Mouse (Mus musculus) heart, embryonic 10.5 days (tissue): ENCODE data around the gene Spi1. TPM values are rescaled to one million over a fixed set of nuclear protein-coding genes. Genes with fewer than 3 reads are reported as not detected.

ENCODE experiments used
- DNase-seq: peaks from one replicate; pipeline ENCODE4 v3.0.0-alpha.2; 2017; ENCODE audit warnings: low spot score
- H3K27ac ChIP-seq: fragments of 300-500 bp; sonication (generic); 2 replicates; pipeline ENCODE4 v1.5.1; 2016; ENCODE audit warnings: mild to moderate bottlenecking
- H3K27me3 ChIP-seq: fragments of 300-500 bp; sonication (generic); 2 replicates; pipeline ENCODE4 v1.6.1; 2016; ENCODE audit warnings: mild to moderate bottlenecking; ENCODE audit not compliant: poor library complexity, insufficient read depth, severe bottlenecking
- H3K36me3 ChIP-seq: fragments of 300-500 bp; sonication (generic); 2 replicates; pipeline ENCODE4 v1.6.1; 2016; ENCODE audit warnings: mild to moderate bottlenecking, moderate library complexity
- H3K4me1 ChIP-seq: fragments of 300-500 bp; sonication (generic); 2 replicates; pipeline ENCODE4 v1.6.1; 2016; ENCODE audit warnings: mild to moderate bottlenecking
- H3K4me3 ChIP-seq: fragments of 300-500 bp; sonication (generic); 2 replicates; pipeline ENCODE4 v1.5.1; 2016; ENCODE audit warnings: mild to moderate bottlenecking, moderate library complexity
- H3K9me3 ChIP-seq: fragments of 300-500 bp; sonication (generic); 2 replicates; pipeline ENCODE4 v1.6.1; 2016; ENCODE audit warnings: mild to moderate bottlenecking, moderate library complexity
- WGBS: fragments of 180-500 bp; shearing (Covaris S2); methylation state at CpG from one replicate; pipeline ENCODE4 v1.1.7; 2016; 5-methylcytosine and 5-hydroxymethylcytosine counted together
- polyA plus RNA-seq: library from polyadenylated mRNA; unstranded; fragments of >200 nt; fragmentation: Nextera tagmentation; extraction: Ambion mirVana; gene quantifications from 2 replicates; pipeline ENCODE4 v1.2.1, GENCODE M21; 2016

Spi1 gene
- polyA plus RNA-seq, 1 experiment from 2014 or later, result 4.1 TPM

DNA sequence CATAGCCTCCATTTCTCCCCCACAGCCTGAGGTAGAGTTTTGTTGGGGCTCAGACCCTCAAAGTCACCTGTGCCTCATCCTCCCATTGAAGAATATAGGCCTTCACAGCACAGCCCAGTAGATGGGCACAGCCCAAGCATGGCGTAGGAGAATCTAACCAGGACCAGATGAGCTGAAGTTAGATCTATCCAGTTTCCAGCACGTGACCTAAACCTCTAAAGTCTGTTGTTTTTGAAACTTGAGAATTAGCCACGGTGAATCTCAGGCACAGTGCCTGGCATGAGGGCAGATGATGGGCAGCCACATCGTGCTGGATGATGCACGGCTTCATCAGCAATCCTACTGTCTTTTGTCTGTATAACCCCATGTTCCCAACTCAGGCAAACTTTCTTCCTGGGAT is 23.8 kb upstream of the Spi1 start:
- DNase-seq, result no peak
- H3K27ac ChIP-seq, result no peak overlapping the region
- peaks cover 79% of the 10 kb centered on the region for H3K36me3 ChIP-seq
- no peaks in the 10 kb centered on the region for H3K9me3 ChIP-seq
- no peaks in the 10 kb centered on the region for H3K27me3 ChIP-seq
- WGBS, result 90% methylated on average over 5 of the region's 5 CpGs
- H3K4me1 ChIP-seq, result peaks cover 33% of the 10 kb centered on the region
- H3K4me3 ChIP-seq, result no peak overlapping the region

DNA sequence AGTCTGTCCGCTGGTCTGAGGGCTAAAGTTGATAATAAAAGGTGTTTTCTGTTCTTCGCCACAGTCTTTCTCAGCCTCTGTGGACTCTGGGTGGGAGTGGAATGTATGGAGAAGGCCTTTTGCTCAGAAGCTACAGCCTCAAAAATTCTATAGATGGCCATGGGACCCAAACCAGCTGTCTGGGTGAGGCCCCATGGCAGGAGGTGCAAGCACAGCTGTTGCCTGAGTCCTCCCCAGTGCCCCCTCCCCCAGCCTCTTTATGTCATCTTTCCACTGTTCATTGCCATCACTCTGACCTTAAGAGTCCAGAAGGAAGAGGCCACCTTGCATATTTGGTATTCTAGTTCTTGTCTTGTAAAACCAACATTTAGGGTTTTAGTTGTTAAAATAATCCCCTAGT is 22.8 kb upstream of the Spi1 start:
- H3K27ac ChIP-seq, result no peak overlapping the region
- no peaks in the 10 kb centered on the region for H3K9me3 ChIP-seq
- H3K27me3 ChIP-seq, result no peaks in the 10 kb centered on the region
- H3K4me3 ChIP-seq, result no peak overlapping the region
- H3K36me3 ChIP-seq, result peaks cover 88% of the 10 kb centered on the region
- no peak for DNase-seq
- 94% methylated on average over 2 of the region's 2 CpGs for WGBS
- H3K4me1 ChIP-seq, result peaks cover 33% of the 10 kb centered on the region

DNA sequence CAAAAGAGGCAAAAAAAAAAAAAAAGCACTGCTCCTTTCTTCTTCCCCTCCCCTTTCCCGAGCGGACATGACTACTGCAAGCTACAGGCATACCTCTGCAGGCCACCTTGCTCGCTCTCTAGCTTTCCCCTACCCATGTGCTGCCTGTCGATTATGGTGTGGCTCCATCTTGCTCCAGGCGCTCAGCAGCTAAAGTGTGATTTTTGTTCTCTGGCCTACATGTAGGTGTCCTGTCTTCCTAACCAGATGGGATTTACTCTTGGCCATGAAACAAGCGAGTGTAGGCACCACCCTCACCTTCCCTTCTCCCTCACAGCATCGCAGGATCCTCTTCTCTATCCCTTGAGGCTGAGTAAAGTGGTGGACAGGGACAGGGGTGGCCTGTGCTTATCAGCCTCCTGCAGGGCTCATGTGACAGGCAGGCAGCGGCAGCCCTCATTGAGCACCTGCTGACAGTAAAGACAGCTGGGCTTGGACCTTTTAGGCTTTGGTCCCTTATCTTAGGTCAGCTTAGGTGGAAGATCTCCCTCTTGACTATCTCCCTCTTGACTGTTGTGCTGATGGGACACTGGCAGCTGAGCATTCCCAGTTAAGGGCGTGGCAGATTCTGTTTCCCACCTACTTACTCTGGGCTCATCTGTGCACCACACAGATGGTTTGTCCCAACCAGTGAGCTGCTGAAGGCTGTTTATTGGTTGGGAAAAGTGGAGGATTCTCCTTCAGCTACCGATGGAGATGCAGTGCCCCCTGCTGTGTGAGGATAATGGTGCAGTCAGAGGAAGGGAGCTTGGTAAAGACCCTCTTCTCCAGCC is 21.4 kb upstream of the Spi1 start:
- no peak overlapping the region for H3K4me3 ChIP-seq
- DNase-seq, result peak; percentile 92
- H3K27ac ChIP-seq, result 0 out of 2 replicates have a peak overlapping the region, but pooled peaks have one; percentile 0
- no peaks in the 10 kb centered on the region for H3K27me3 ChIP-seq
- WGBS, result 49% methylated on average over 10 of the region's 10 CpGs
- peaks cover 20% of the 10 kb centered on the region for H3K4me1 ChIP-seq
- peaks cover 90% of the 10 kb centered on the region for H3K36me3 ChIP-seq
- no peaks in the 10 kb centered on the region for H3K9me3 ChIP-seq

DNA sequence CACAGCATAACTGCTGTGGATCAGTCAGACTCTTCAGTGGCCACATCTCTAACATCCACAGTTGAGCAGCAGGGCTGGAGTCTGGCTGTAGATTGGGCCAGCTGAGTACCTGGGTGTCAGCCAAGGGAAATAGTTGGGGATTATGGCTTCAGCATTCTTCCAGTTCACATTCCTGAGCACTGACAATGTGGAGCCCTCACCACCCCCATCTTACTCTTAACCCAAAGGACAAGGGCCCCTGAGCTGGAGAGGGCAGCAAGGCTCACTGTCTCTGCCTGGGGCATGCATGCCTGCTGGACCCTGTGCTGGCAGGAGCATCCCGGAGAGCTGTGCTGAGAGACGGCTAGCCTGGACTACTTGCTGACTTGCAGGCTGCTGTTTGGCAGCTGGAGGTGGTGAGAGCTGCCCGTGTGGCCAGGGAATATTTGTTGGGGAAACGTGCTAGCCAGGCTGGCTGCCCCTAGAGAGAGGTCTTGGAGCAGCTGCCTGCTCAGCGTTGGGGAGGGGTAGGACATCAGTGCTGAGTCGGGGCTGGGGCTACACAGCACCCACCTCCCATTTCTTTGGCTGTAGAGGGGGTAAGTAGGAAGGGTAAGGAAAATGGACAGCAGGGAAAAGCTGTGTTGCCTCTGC is 20.2 kb upstream of the Spi1 start:
- Histone ChIP-seq H3K27me3 (no peaks in the 10 kb centered on the region), H3K9me3 (no peaks in the 10 kb centered on the region), H3K36me3 (peaks cover 88% of the 10 kb centered on the region), H3K4me1 (peaks cover 19% of the 10 kb centered on the region), H3K4me3 (no peak overlapping the region), H3K27ac (peak overlapping the region; percentile 6; the same call in 1 of the 2 replicates)
- WGBS, result 68% methylated on average over 6 of the region's 6 CpGs
- DNase-seq, result no peak

DNA sequence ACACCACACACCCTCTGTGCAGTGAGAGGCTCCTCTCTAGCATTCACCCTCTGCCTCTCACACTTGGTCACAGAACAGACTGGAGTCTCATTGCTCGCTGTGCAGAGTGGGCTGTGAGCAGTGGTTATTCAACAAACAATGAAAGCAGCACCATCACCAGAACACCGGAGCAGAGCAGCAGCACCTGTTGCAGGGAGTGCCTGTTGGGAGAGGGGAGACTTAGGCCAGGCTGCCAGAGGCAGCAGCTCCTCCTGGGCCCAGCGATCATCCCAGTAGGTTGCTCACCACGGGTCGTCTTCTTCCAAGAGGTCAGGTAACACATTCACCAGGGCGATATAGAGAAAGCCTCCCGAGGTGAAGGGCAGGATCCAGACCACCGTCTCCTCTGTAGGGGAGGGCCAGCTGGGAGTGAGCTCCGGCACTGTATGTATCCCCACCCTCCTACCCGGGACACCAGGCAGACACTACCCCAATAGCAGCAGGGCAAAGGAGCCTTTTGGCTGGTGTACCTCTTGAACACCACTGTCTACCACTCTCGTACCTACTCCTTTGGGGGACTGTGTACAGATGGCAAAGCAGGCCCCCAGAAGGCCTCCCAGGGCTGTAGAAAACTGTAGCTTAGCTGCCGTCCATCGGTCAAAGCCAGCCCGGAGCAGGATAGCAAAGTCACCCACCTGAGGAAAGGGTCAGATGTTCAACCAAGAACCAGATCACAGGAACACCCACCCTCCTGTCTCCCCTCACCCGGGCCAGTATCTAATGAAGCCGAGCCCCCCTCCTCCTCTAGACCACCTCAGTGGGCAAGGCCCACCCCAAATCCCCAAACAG is 19.2 kb upstream of the Spi1 start:
- H3K4me1 ChIP-seq, result peaks cover 19% of the 10 kb centered on the region
- DNase-seq, result no peak
- 0 out of 2 replicates have a peak overlapping the region, but pooled peaks have one; percentile 6 for H3K27ac ChIP-seq
- no peaks in the 10 kb centered on the region for H3K27me3 ChIP-seq
- WGBS, result 88% methylated on average over 16 of the region's 16 CpGs
- no peaks in the 10 kb centered on the region for H3K9me3 ChIP-seq
- H3K4me3 ChIP-seq, result no peak overlapping the region
- peaks cover 84% of the 10 kb centered on the region for H3K36me3 ChIP-seq

DNA sequence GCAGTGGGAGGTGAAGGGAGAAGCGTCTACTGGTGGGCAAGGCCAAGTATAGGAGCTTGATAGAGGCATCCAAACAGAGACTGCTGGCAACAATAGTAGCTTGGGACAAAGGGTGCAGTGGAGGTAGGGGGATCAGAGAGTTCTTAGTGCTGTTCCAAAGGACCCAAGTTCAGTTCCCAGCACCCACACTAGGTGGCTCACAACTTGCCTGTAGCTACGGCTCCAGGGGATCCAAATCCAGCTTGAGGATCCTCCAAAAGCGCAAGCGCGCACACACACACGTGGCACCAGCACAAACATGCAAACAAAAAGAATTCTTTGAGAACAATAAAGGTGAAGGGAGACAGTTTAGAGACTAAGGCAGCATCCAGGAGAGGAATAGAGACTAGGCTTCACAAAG is 18.0 kb upstream of the Spi1 start:
- Histone ChIP-seq H3K36me3 (peaks cover 76% of the 10 kb centered on the region), H3K27ac (no peak overlapping the region), H3K9me3 (no peaks in the 10 kb centered on the region), H3K27me3 (no peaks in the 10 kb centered on the region), H3K4me3 (no peak overlapping the region), H3K4me1 (peaks cover 30% of the 10 kb centered on the region)
- 84% methylated on average over 6 of the region's 6 CpGs for WGBS
- DNase-seq, result no peak

DNA sequence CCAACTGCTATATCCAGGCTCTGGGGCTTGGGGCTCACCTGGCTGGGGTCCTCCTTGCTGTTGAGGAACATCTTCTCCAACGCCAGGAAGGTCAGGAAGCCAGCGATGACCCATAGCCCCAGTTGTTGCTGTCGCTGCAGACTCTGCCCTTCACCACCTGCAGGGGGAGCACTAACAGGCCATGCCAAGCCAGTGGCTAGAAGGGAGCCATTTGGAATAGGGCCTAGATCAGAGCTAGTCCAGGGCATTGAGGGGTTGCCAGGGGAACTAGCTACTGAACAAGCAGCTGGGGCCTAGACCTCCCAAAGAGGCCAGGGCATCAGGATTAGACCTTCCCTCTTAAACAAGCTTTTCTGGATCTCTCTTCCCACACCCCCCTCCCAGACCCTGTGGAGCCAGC is 16.6 kb upstream of the Spi1 start:
- no peaks in the 10 kb centered on the region for H3K27me3 ChIP-seq
- H3K9me3 ChIP-seq, result no peaks in the 10 kb centered on the region
- WGBS, result 52% methylated on average over 3 of the region's 3 CpGs
- no peak overlapping the region for H3K4me3 ChIP-seq
- no peak overlapping the region for H3K27ac ChIP-seq
- peaks cover 38% of the 10 kb centered on the region for H3K4me1 ChIP-seq
- H3K36me3 ChIP-seq, result peaks cover 63% of the 10 kb centered on the region
- no peak for DNase-seq

DNA sequence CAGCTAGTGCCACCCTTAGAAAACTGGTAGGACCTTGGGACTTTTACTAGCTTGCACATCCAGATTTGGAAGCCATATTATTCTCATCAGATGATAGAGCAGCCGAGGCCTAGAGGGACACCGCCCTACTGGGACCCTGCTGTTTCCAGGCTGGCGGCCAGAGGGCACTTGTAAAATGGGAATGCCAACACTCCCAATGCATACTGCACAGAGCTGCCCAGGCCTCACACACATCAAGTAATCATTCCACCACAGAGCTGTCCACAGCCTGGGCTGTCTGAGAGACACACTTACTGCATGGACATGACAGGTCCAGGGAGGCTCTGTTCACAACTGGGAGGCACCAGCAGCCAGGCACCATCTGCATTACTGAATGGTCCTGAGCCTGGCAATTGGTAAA is 15.7 kb upstream of the Spi1 start:
- H3K9me3 ChIP-seq, result no peaks in the 10 kb centered on the region
- H3K27me3 ChIP-seq, result no peaks in the 10 kb centered on the region
- DNase-seq, result no peak
- WGBS, result 89% methylated on average over 3 of the region's 3 CpGs
- H3K27ac ChIP-seq, result no peak overlapping the region
- no peak overlapping the region for H3K4me3 ChIP-seq
- H3K36me3 ChIP-seq, result peaks cover 59% of the 10 kb centered on the region
- peaks cover 41% of the 10 kb centered on the region for H3K4me1 ChIP-seq

DNA sequence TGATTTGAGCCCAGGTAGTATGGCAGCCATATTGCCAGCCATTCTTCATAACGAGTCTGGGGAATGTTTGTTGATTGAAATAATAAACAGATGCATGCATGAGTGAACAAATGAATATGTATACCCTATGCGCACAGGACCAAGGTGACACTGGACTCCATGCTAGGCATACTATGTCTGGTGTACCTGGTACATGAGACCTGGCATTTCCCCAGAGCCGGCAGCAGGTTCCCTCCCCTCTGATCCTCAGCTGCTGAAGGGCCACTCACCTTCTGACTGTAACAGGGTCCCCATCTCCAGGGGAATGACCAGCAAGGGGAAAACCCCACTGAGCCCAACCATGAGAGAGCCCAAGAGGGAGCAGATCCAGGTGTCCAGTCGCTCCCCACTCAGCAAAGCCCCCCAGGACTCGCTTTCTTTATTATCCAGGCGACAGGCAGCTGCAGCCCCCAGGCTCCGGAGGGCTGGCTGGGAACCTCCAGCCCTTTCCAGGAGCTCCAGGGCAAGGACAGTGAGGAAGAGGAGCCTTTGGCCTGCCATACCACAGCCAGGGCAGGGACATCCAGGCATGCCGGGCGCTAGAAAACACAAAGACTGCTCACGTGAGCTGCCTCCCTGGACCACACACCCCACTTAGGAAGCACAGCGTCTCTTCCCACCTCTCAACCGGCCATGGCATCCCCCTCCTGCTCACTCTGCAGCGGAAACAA is 13.9 kb upstream of the Spi1 start:
- H3K36me3 ChIP-seq, result peaks cover 42% of the 10 kb centered on the region
- H3K9me3 ChIP-seq, result no peaks in the 10 kb centered on the region
- no peaks in the 10 kb centered on the region for H3K27me3 ChIP-seq
- no peak for DNase-seq
- H3K27ac ChIP-seq, result 0 out of 2 replicates have a peak overlapping the region, but pooled peaks have one; percentile 48
- H3K4me3 ChIP-seq, result peak overlapping the region; percentile 63
- 61% methylated on average over 13 of the region's 13 CpGs for WGBS
- peaks cover 30% of the 10 kb centered on the region for H3K4me1 ChIP-seq

DNA sequence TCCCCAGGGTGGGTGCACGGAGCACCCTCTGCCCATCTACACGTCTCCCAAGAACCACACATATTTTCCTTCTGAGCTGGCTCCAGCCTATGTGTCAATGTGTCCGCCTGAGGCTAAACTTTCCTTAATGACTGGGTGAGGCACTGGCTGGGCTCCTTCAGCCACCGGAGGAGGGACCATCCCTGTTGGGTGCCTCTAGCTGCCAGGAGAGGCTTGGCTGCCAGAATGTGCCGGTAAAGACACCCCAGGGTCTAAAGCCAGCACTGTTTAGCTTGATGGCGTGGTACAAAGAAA is 13.4 kb upstream of the Spi1 start:
- WGBS, result 44% methylated on average over 6 of the region's 6 CpGs
- peaks cover 30% of the 10 kb centered on the region for H3K4me1 ChIP-seq
- no peaks in the 10 kb centered on the region for H3K9me3 ChIP-seq
- peak overlapping the region; percentile 63 for H3K4me3 ChIP-seq
- DNase-seq, result no peak
- H3K27ac ChIP-seq, result peak overlapping the region; percentile 89; the same call in 1 of the 2 replicates
- H3K36me3 ChIP-seq, result peaks cover 37% of the 10 kb centered on the region
- H3K27me3 ChIP-seq, result no peaks in the 10 kb centered on the region

DNA sequence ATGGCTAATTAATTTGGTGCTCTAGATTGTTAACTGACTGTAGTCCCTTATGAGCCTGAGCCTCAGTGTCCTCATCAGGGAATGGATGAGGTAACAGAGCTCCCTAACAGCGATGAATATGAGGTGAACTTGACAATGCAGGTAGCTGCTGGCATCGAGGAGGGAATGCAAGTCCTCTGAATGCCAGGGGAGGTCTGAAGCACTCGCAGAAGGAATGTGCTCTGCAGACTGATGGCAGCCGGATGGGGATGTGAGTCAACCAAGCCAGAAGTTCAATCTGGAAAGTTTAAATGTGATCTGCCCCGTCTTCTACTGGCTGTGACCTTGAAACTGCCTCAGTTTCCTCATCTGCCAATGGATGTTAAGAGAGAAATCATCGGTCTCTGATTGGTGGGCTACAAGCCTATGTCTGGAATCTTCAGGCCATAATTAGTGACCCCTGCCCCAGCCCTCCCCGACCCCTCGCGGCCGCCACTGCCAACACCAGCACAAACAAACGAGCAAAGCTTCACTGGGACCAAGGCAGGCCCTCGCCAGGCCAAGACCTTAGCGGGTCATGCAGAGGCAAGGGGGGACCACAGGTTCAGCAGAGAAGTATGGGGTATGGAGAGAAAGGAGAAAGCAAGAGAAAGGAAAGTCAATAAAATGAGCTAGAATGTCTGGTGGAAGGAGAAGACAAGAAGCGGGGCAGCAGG is 12.7 kb upstream of the Spi1 start:
- H3K36me3 ChIP-seq, result peaks cover 31% of the 10 kb centered on the region
- peak overlapping the region; percentile 89 for H3K27ac ChIP-seq
- no peaks in the 10 kb centered on the region for H3K27me3 ChIP-seq
- peaks cover 30% of the 10 kb centered on the region for H3K4me1 ChIP-seq
- no peak for DNase-seq
- 5% methylated on average over 14 of the region's 14 CpGs for WGBS
- no peaks in the 10 kb centered on the region for H3K9me3 ChIP-seq
- H3K4me3 ChIP-seq, result peak overlapping the region; percentile 63
